Mouse (Mus musculus) kidney, postnatal 36 days (tissue): ENCODE results near the gene Fxyd7.

Source experiments
- DNase-seq, 2 experiments: peaks; one replicate each; pipeline ENCODE4 v3.0.0; 2021 to 2022; ENCODE audit warnings: mixed read lengths in 2 of 2

The Fxyd7 gene

GRCm38 (mm10) chr7:31051321-31052021, at the start of gene Fxyd7:
TSS of gene Fxyd7 (minus strand) at chr7:31051467.
- DNase-seq = no peak

- DNase-seq = no peak
These were observed 49.5 kb upstream of the Fxyd7 start for GRCm38 (mm10) chr7:31100786-31101185.

- no peak for DNase-seq
These were observed 48.3 kb upstream of the Fxyd7 start for GRCm38 (mm10) chr7:31099612-31099982.

- peak in 1 of 2 experiments; percentile 63 for DNase-seq
These were observed 47.7 kb upstream of the Fxyd7 start for GRCm38 (mm10) chr7:31098697-31099611.

- DNase-seq = peak; percentile 94 to 98
These were observed 46.4 kb upstream of the Fxyd7 start for GRCm38 (mm10) chr7:31097583-31098248.

- DNase-seq = no peak
These were observed 45.8 kb upstream of the Fxyd7 start for GRCm38 (mm10) chr7:31096892-31097564.

- no peak for DNase-seq
These were observed 43.7 kb upstream of the Fxyd7 start for GRCm38 (mm10) chr7:31094774-31095501.

- no peak for DNase-seq
These were observed 38.5 kb upstream of the Fxyd7 start for GRCm38 (mm10) chr7:31089721-31090120.

GRCm38 (mm10) chr7:31088206-31088605, 36.9 kb upstream of the Fxyd7 start:
- DNase-seq = no peak

GRCm38 (mm10) chr7:31087262-31087661, 36.0 kb upstream of the Fxyd7 start:
- no peak for DNase-seq

GRCm38 (mm10) chr7:31086175-31086755, 35.0 kb upstream of the Fxyd7 start:
- no peak for DNase-seq

GRCm38 (mm10) chr7:31085171-31085570, 33.9 kb upstream of the Fxyd7 start:
- DNase-seq = peak; percentile 50 to 54

- no peak for DNase-seq
These were observed 32.9 kb upstream of the Fxyd7 start for GRCm38 (mm10) chr7:31084140-31084539.

- DNase-seq = peak; percentile 37 to 43
These were observed 31.7 kb upstream of the Fxyd7 start for GRCm38 (mm10) chr7:31082831-31083588.

GRCm38 (mm10) chr7:31082106-31082505, 30.8 kb upstream of the Fxyd7 start:
- no peak for DNase-seq

GRCm38 (mm10) chr7:31081106-31081505, 29.8 kb upstream of the Fxyd7 start:
- no peak for DNase-seq

GRCm38 (mm10) chr7:31080611-31081010, 29.3 kb upstream of the Fxyd7 start:
- no peak for DNase-seq

- DNase-seq = no peak
These were observed 28.4 kb upstream of the Fxyd7 start for GRCm38 (mm10) chr7:31079670-31080069.

- DNase-seq = no peak
These were observed 26.7 kb upstream of the Fxyd7 start for GRCm38 (mm10) chr7:31077885-31078445.

- DNase-seq = no peak
These were observed 26.2 kb upstream of the Fxyd7 start for GRCm38 (mm10) chr7:31077470-31077869.

GRCm38 (mm10) chr7:31076492-31076891, 25.2 kb upstream of the Fxyd7 start, which contains the start of gene Fxyd3:
TSS of gene Fxyd3 (minus strand) at chr7:31076704.
- no peak for DNase-seq
